Mouse (Mus musculus) 3134 (cell line): ENCODE measurements around the gene Snw1.
"Not testable (repeated sequence)": the region's sequence is repeated elsewhere in the genome, so short reads cannot be mapped to it uniquely, and the experiment has no call there.

ENCODE experiments used
- DNase-seq: peaks from one replicate; pipeline ENCODE4 v3.0.0-alpha.2; 2011; ENCODE audit warnings: low spot score; ENCODE audit not compliant: insufficient read length; ENCODE audit errors: extremely low read depth

Snw1 gene

GRCm38 (mm10) chr12:87471964-87472786 lies at the start of gene Snw1:
Gene Snw1, minus strand, starts transcription at chr12:87472274.
- peak; percentile 85 for DNase-seq

- DNase-seq: not testable (repeated sequence)
These were observed 47.5 kb upstream of the Snw1 start for GRCm38 (mm10) chr12:87519616-87520015.

GRCm38 (mm10) chr12:87514016-87514415 lies 41.9 kb upstream of the Snw1 start, which contains the start of gene Gm8300:
Gene Gm8300, plus strand, starts transcription at chr12:87514316.
- DNase-seq: not testable (repeated sequence)

GRCm38 (mm10) chr12:87494421-87494820 lies 22.3 kb upstream of the Snw1 start, which contains the start of gene Gm5788:
Gene Gm5788, plus strand, starts transcription at chr12:87494721.
- not testable (repeated sequence) for DNase-seq

- not testable (repeated sequence) for DNase-seq
These were observed 16.6 kb upstream of the Snw1 start for GRCm38 (mm10) chr12:87488683-87489082.

- not testable (repeated sequence) for DNase-seq
These were observed 10.4 kb upstream of the Snw1 start for GRCm38 (mm10) chr12:87482482-87482881.

- no peak for DNase-seq
These were observed 2.7 kb upstream of the Snw1 start for GRCm38 (mm10) chr12:87474756-87475155.

GRCm38 (mm10) chr12:87471421-87471963 lies 582 bp downstream of the Snw1 start:
- DNase-seq: no peak

GRCm38 (mm10) chr12:87470263-87471136 lies 1.6 kb downstream of the Snw1 start:
- no peak for DNase-seq

GRCm38 (mm10) chr12:87464678-87465297 lies 7.3 kb downstream of the Snw1 start:
- DNase-seq: no peak

- DNase-seq: no peak
These were observed 22.6 kb downstream of the Snw1 start for GRCm38 (mm10) chr12:87449456-87449855.

- no peak for DNase-seq
These were observed 27.9 kb downstream of the Snw1 start for GRCm38 (mm10) chr12:87444211-87444610.

GRCm38 (mm10) chr12:87443700-87444122 lies 28.4 kb downstream of the Snw1 start, which contains the start of the genes Slirp and Alkbh1:
Gene Slirp, plus strand, starts transcription at chr12:87443896.
Gene Alkbh1, minus strand, starts transcription at chr12:87444017.
- peak; percentile 83 for DNase-seq

- no peak for DNase-seq
These were observed 28.9 kb downstream of the Snw1 start for GRCm38 (mm10) chr12:87443115-87443699.

GRCm38 (mm10) chr12:87442177-87443114 lies 29.6 kb downstream of the Snw1 start:
- DNase-seq: peak; percentile 31

GRCm38 (mm10) chr12:87428885-87429284 lies 43.2 kb downstream of the Snw1 start:
- DNase-seq: no peak

- no peak for DNase-seq
These were observed 43.8 kb downstream of the Snw1 start for GRCm38 (mm10) chr12:87428295-87428694.

- no peak for DNase-seq
These were observed 45.6 kb downstream of the Snw1 start for GRCm38 (mm10) chr12:87426354-87427031.
